ENCODE assay signal across 10 mouse cellular contexts in genomic region chr6:125049678-125050077, GRCm38 (mm10). TPM values are rescaled to one million over a fixed set of nuclear protein-coding genes. Genes with fewer than 3 reads are reported as not detected.
DNase-seq lines count a peak whose midpoint lies in the region; ATAC-seq and TF ChIP-seq lines count a peak whose summit lies in the region.
"Had no signal": no experiment of that assay in that cellular context is flagged by ENCODE, and none has a peak within 500 bp of the region (broad histone marks: within the 10 kb centered on the region; RNA-seq: fewer than 3 reads in every experiment).

Gene Acrbp (plus strand): TSS chr6:125049689.

- no peak for ATAC-seq in intestine, embryonic 14.5 days (replicated peaks; ENCODE audit: low FRiP score, low TSS enrichment, low read depth)
- ATAC-seq in intestine, postnatal 0 days = no peak

- H3K27me3 ChIP-seq in intestine, embryonic 14.5 days (replicated peaks; ENCODE audit: control insufficient read depth, insufficient read depth, low read length) = no peaks in the 10 kb centered on the region
- H3K27me3 ChIP-seq in intestine, postnatal 0 days (replicated peaks; ENCODE audit: control insufficient read depth, insufficient read depth, low read length) = no peaks in the 10 kb centered on the region

- WGBS in intestine, embryonic 14.5 days = 34% methylated on average over 20 of the region's 20 CpGs
- 32% methylated on average over 20 of the region's 20 CpGs for WGBS in intestine, postnatal 0 days
- WGBS in large intestine, adult 2 months = 52% methylated on average over 20 of the region's 20 CpGs

- H3K4me2 ChIP-seq in intestine, embryonic 14.5 days (ENCODE audit: low read length) = no peak within 1 kb of the TSS
- no peak within 1 kb of the TSS for H3K4me2 ChIP-seq in intestine, postnatal 0 days (replicated peaks; ENCODE audit: low read depth)

- H3K9me3 ChIP-seq in intestine, embryonic 14.5 days (ENCODE audit: control insufficient read depth, low read length) = no peaks in the 10 kb centered on the region
- no peaks in the 10 kb centered on the region for H3K9me3 ChIP-seq in intestine, postnatal 0 days (ENCODE audit: control insufficient read depth)

- no peak within 1 kb of the TSS for H3K9ac ChIP-seq in intestine, embryonic 14.5 days (ENCODE audit: low read length)
- no peak within 1 kb of the TSS for H3K9ac ChIP-seq in intestine, postnatal 0 days (ENCODE audit: low read depth, low read length)

- DNase-seq in intestine, embryonic 14.5 days (ENCODE audit: low spot score) = no peak
- peak; percentile 22 for DNase-seq in thymus, postnatal 14 days
- DNase-seq in thymus, postnatal 36 days = no peak
- no peak for DNase-seq in large intestine, adult 2 months (ENCODE audit: low read depth, low spot score)
- peak; percentile 68 for DNase-seq in testis, postnatal 14 days (ENCODE audit: low spot score)
- no peak for DNase-seq in heart, adult 18-20 months
- no peak for DNase-seq in heart, adult 11 months
- DNase-seq: cerebellum, adult 18-20 months; kidney, adult 9 months had no signal

- H3K4me1 ChIP-seq in intestine, embryonic 14.5 days (replicated peaks; ENCODE audit: control insufficient read depth, insufficient read depth, low read length) = no peaks in the 10 kb centered on the region
- no peaks in the 10 kb centered on the region for H3K4me1 ChIP-seq in intestine, postnatal 0 days (replicated peaks; ENCODE audit: control insufficient read depth, insufficient read depth, low read length)

- no peak within 1 kb of the TSS for H3K27ac ChIP-seq in intestine, embryonic 14.5 days (ENCODE audit: low read depth)
- H3K27ac ChIP-seq in intestine, postnatal 0 days (ENCODE audit: low read depth, low read length) = no peak within 1 kb of the TSS

- H3K4me3 ChIP-seq in intestine, embryonic 14.5 days (ENCODE audit: low read depth, low read length) = no peak within 1 kb of the TSS
- H3K4me3 ChIP-seq in intestine, postnatal 0 days (ENCODE audit: low read depth, low read length) = no peak within 1 kb of the TSS

- no peak for TF ChIP-seq CTCF in intestine, postnatal 0 days (IDR thresholded peaks at IDR 0.05; ENCODE audit: low read depth)

- H3K36me3 ChIP-seq in intestine, embryonic 14.5 days (ENCODE audit: control insufficient read depth, insufficient read depth, low read length) = peaks cover 81% of the 10 kb centered on the region
- H3K36me3 ChIP-seq in intestine, postnatal 0 days (ENCODE audit: control insufficient read depth, insufficient read depth) = peaks cover 83% of the 10 kb centered on the region

RNA-seq across cellular contexts. Expression of gene Acrbp, which starts in this region (rescaled TPM):
- 11.4 and 13.4 TPM in 2 replicates for polyA plus RNA-seq in intestine, embryonic 14.5 days (2014; fragmentation: Nextera tagmentation; extraction: Ambion mirVana)
- 3.1 and 4.1 TPM in 2 replicates for polyA plus RNA-seq in intestine, postnatal 0 days (2015; fragmentation: Nextera tagmentation; extraction: Ambion mirVana)
- 12.5 and 14.6 TPM in 2 replicates for polyA plus RNA-seq in large intestine, adult 2 months (2012; rRNA removed)
- 1 to 10 TPM in 1 of 2 experiments, under 1 TPM in 1; 0.99 to 2.7 TPM for total RNA-seq in heart, adult 18-20 months (2021)

Comparison
In these comparisons a context has a peak if more than half of its experiments do, and no peak if none do; other contexts are left out.
1. DNase-seq: peak in thymus, postnatal 14 days (single experiment) and testis, postnatal 14 days (single experiment); none in intestine, embryonic 14.5 days (single experiment), thymus, postnatal 36 days (0 of 2), large intestine, adult 2 months (single experiment), heart, adult 18-20 months (0 of 2) and heart, adult 11 months (single experiment).